Mouse (Mus musculus) hindbrain, embryonic 16.5 days (tissue): Measurements from ENCODE around the gene Dync2h1. TPM values are rescaled to one million over a fixed set of nuclear protein-coding genes. Genes with fewer than 3 reads are reported as not detected.
"Not testable (repeated sequence)": the region's sequence is repeated elsewhere in the genome, so short reads cannot be mapped to it uniquely, and the experiment has no call there.

ENCODE experiments used
- ATAC-seq: fragments of 200-750 bp; cut with Nextera tagmentation; 2 replicates; pipeline ENCODE4 v1.8.0; 2017; ENCODE audit warnings: moderate TSS enrichment, moderate library complexity
- H3K27ac ChIP-seq: fragments of 300-500 bp; sonication (generic); 2 replicates; pipeline ENCODE4 v1.5.1; 2014; ENCODE audit warnings: low read depth, mild to moderate bottlenecking, control low read depth, low read length, moderate library complexity
- H3K27me3 ChIP-seq: fragments of 300-500 bp; sonication (generic); replicated peaks from 2 replicates; pipeline ENCODE4 v1.6.1; 2014; ENCODE audit warnings: low read length; ENCODE audit not compliant: control insufficient read depth, insufficient read depth
- H3K36me3 ChIP-seq: fragments of 300-500 bp; sonication (generic); 2 replicates; pipeline ENCODE4 v1.6.1; 2014; ENCODE audit warnings: mild to moderate bottlenecking, low read length, moderate library complexity, mixed read lengths; ENCODE audit not compliant: control insufficient read depth, insufficient read depth
- H3K4me1 ChIP-seq: fragments of 300-500 bp; sonication (generic); 2 replicates; pipeline ENCODE4 v1.6.1; 2014; ENCODE audit warnings: low read depth, low read length; ENCODE audit not compliant: control insufficient read depth, insufficient read depth
- H3K4me2 ChIP-seq: fragments of 300-500 bp; sonication (generic); 2 replicates; pipeline ENCODE4 v1.6.1; 2014; ENCODE audit warnings: mild to moderate bottlenecking, low read length, control low read depth, moderate library complexity
- H3K4me3 ChIP-seq: fragments of 300-500 bp; sonication (generic); 2 replicates; pipeline ENCODE4 v1.5.1; 2014; ENCODE audit warnings: mild to moderate bottlenecking, low read length, control low read depth, moderate library complexity
- H3K9ac ChIP-seq: fragments of 300-500 bp; sonication (generic); 2 replicates; pipeline ENCODE4 v1.6.1; 2014; ENCODE audit warnings: low read depth, mild to moderate bottlenecking, control low read depth, low read length, moderate library complexity
- H3K9me3 ChIP-seq: fragments of 300-500 bp; sonication (generic); 2 replicates; pipeline ENCODE4 v1.6.1; 2014; ENCODE audit warnings: mild to moderate bottlenecking, low read length, moderate library complexity; ENCODE audit not compliant: control insufficient read depth
- WGBS: fragments of 180-500 bp; shearing (Covaris S2); extraction: QIAGEN DNeasy Blood & Tissue Kit; methylation state at CpG from one replicate; pipeline ENCODE4 v1.1.7; 2014; 5-methylcytosine and 5-hydroxymethylcytosine counted together
- polyA plus RNA-seq: library from polyadenylated mRNA; unstranded; fragments of >200 nt; fragmentation: Nextera tagmentation; extraction: Ambion mirVana; gene quantifications from 2 replicates; pipeline ENCODE4 v1.2.1, GENCODE M21; 2015

Dync2h1 gene
- polyA plus RNA-seq, 1 experiment from 2014 or later, result 18.7 TPM

DNA sequence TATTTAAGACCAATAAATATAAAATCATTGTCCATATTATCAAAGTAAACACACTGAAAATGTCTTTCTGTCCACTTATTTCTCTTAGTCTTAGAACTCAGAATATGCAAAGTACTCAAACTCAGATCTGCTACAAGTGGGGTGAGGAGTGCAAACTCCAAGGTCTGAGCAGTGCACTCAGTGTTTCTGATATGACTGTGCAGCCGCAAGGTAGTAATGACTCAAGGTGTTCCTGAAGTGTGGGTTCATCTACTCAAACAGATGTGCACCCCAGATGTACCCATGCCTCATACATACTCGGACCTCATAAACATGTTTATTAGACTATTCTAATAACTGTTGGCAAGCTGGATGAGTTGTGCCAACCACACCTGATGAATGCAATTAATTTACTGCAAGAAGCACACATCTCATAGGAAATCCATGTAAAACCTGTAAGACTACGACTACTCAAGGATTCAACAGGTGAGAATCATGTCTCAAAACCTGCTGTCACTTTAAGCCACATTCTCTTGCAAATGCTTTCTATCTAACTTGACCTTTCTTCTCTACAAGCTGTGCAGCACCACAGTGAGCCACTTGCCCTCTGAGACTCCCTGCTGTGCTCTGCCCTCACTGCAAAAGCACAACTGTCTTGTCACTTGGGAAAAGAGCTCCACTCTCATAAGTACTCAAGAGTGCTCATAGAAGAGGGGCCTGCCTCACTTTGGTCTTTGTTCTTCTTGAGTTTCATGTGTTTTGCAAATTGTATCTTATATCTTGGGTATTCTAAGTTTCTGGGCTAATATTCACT, 195.2 kb downstream of the Dync2h1 start:
- H3K4me1 ChIP-seq, result no peaks in the 10 kb centered on the region
- WGBS, result 95% methylated on average over 3 of the region's 3 CpGs

DNA sequence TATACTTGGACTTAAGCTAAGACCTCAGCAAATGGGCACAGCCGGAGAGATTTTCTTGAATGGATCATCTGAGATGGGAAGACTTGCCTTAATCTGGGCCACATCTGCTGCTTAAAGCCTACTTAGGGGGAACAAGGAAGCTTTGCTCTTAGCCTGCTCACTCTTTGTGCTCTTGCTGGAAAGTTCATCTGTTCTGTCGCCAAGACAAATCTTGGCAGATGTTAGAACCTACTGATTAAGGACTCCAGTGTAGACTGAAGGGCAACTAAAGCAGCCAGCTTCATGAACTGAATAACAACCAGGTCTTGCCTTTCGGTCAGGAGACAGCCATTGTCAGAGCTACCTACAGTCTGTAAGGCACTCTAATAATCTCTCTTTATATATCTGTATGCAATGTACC, 198.1 kb downstream of the Dync2h1 start:
- WGBS, result 85% methylated on average over 3 of the region's 3 CpGs
- no peaks in the 10 kb centered on the region for H3K27me3 ChIP-seq
- H3K9ac ChIP-seq, result no peak overlapping the region
- no peak overlapping the region for H3K27ac ChIP-seq
- H3K4me1 ChIP-seq, result no peaks in the 10 kb centered on the region
- H3K36me3 ChIP-seq, result peaks cover 2% of the 10 kb centered on the region; the same call in 1 of the 2 replicates
- no peak overlapping the region for H3K4me3 ChIP-seq
- no peaks in the 10 kb centered on the region for H3K9me3 ChIP-seq
- ATAC-seq, result 0 out of 2 replicates have a peak, but pooled peaks have one; percentile 14
- H3K4me2 ChIP-seq, result no peak overlapping the region

More for the DNA sequence above, 195.2 kb downstream of the Dync2h1 start:
- H3K9me3 ChIP-seq, result no peaks in the 10 kb centered on the region
- H3K27me3 ChIP-seq, result no peaks in the 10 kb centered on the region
- no peak overlapping the region for H3K4me3 ChIP-seq
- peaks cover 12% of the 10 kb centered on the region; the same call in 1 of the 2 replicates for H3K36me3 ChIP-seq
- no peak for ATAC-seq
- no peak overlapping the region for H3K9ac ChIP-seq
- H3K4me2 ChIP-seq, result no peak overlapping the region
- no peak overlapping the region for H3K27ac ChIP-seq

DNA sequence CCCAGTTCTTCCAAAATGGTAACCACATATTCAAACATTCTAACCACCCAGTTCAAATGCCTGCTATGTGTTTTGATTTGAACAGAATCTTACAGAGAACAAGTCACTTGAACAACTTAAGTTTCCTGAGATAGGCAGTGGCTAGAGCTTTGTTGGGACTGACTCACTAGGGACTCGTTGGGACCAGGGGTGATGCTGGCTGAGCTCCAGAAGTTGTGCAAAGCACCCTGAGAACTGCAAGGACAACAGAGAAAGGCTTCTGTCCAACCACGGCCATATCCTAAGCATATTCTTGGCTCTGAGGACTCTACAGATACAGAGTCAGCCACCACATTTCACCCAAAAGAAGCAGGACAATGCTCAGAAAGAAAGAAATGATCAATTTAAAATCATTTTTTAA, 215.1 kb downstream of the Dync2h1 start:
- no peak for ATAC-seq
- H3K4me3 ChIP-seq, result no peak overlapping the region
- WGBS, result 82% methylated on average over 2 of the region's 2 CpGs

DNA sequence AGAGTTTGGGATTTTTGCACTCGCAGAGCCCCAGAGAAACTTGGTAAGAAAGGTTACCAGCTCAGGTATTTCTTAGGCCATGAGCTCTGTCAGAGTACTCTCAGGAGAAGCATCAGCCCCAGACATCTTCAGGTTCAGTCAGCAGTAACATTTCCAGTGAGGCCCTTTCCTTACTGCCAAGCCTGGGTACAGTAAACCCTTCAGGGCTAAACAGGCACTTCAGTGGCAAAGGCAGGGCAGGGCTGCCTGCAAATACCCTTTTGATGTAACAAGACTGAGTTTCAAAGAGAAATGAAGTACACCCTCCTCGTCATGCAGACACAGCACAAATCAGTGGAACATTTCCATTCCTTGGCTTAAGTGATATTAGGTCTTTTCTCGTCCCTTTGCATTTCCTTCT, 219.2 kb downstream of the Dync2h1 start:
- Histone ChIP-seq H3K9me3 (no peaks in the 10 kb centered on the region), H3K27ac (no peak overlapping the region), H3K9ac (no peak overlapping the region), H3K36me3 (peaks cover 3% of the 10 kb centered on the region; the same call in 1 of the 2 replicates), H3K4me2 (no peak overlapping the region), H3K4me1 (no peaks in the 10 kb centered on the region), H3K4me3 (no peak overlapping the region), H3K27me3 (no peaks in the 10 kb centered on the region)
- 82% methylated on average over 3 of the region's 3 CpGs for WGBS
- ATAC-seq, result no peak

More for the DNA sequence above, 215.1 kb downstream of the Dync2h1 start:
- no peaks in the 10 kb centered on the region for H3K27me3 ChIP-seq
- H3K4me2 ChIP-seq, result no peak overlapping the region
- H3K4me1 ChIP-seq, result no peaks in the 10 kb centered on the region
- H3K9ac ChIP-seq, result no peak overlapping the region
- H3K9me3 ChIP-seq, result no peaks in the 10 kb centered on the region
- H3K36me3 ChIP-seq, result peaks cover 3% of the 10 kb centered on the region; the same call in 1 of the 2 replicates
- no peak overlapping the region for H3K27ac ChIP-seq

DNA sequence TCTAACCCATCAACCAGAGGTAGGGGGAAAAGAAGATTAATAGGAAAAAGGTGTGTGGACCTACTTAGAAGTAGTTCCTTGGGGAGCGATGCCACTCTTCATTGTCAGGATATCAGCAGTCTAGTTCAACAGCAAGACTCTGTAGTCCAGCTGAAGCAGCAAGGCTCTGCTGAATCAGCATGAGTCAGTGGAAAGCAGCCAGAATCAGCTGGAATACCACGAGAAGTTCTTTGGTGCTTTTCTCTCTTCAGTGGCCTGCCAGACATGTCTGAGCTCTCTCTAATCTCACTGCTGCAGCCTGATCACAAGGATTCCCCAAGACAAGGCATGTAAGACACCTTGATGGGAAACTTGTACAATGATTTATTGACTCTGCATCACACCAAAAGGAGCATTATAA, 225.9 kb downstream of the Dync2h1 start:
- ATAC-seq, result no peak
- no peak overlapping the region for H3K9ac ChIP-seq
- no peaks in the 10 kb centered on the region for H3K27me3 ChIP-seq
- no peak overlapping the region for H3K27ac ChIP-seq
- no peaks in the 10 kb centered on the region for H3K9me3 ChIP-seq
- no peak overlapping the region for H3K4me3 ChIP-seq
- H3K4me1 ChIP-seq, result no peaks in the 10 kb centered on the region
- no peak overlapping the region for H3K4me2 ChIP-seq
- 68% methylated on average over 2 of the region's 2 CpGs for WGBS
- peaks cover 3% of the 10 kb centered on the region; the same call in 1 of the 2 replicates for H3K36me3 ChIP-seq

DNA sequence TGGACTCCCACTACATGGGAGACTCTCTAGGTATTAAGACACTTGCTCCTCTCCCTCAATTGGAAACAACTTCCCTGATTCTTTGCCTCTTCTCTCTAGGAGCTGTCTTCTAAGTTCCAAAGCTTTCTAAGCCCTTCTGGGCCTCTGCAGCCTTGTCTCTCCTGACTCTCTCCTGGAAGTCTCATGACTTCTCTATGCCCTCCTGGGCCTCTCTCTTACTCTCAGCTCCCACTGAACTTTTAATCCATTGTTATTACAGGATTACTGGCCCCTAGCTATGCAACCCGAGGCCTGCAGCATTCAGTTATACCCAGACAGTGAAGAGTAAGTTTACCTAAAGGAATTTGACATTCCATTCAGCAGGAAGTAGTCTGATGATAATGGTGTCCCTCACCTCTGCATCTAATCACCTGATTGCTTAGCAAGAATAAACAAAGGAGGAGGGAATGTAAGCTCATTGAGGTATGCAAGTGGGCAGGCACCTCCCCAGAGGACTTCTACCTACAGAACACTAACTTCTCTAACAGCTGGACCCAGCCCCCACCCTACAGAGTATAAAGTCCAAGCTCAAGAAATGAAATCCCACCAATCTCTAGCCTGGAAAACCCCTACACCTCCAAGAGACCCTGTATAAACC, 256.7 kb downstream of the Dync2h1 start:
- H3K36me3 ChIP-seq, result peaks cover 2% of the 10 kb centered on the region; the same call in 1 of the 2 replicates
- H3K4me2 ChIP-seq, result no peak overlapping the region
- H3K27me3 ChIP-seq, result no peaks in the 10 kb centered on the region
- 26% methylated on average over 1 of the region's 1 CpGs for WGBS
- H3K4me1 ChIP-seq, result no peaks in the 10 kb centered on the region
- H3K4me3 ChIP-seq, result no peak overlapping the region
- H3K27ac ChIP-seq, result no peak overlapping the region
- no peak overlapping the region for H3K9ac ChIP-seq
- ATAC-seq, result no peak
- no peaks in the 10 kb centered on the region for H3K9me3 ChIP-seq

DNA sequence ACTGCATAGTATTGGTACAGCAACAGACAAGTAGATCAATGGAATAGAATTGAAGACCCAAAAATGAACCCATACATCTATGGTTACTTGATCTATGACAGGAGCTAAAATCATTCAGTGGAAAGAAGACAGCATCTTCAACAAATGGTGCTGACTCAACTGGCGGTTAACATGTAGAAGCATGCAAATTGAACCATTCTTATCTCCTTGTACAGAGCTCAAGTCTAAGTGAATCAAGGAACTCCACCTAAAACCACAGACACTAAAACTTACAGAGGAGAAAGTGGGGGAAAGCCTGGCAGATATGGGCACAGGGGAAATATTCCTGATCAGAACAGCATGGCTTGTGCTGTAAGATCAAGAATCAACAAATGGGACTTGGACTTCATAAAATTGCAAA, 270.8 kb downstream of the Dync2h1 start:
- H3K36me3 ChIP-seq, result no peaks in the 10 kb centered on the region
- H3K27me3 ChIP-seq, result no peaks in the 10 kb centered on the region
- 94% methylated on average over 1 of the region's 1 CpGs for WGBS
- H3K9ac ChIP-seq, result no peak overlapping the region
- no peak overlapping the region for H3K27ac ChIP-seq
- no peaks in the 10 kb centered on the region for H3K4me1 ChIP-seq
- no peak overlapping the region for H3K4me2 ChIP-seq
- no peak for ATAC-seq
- no peak overlapping the region for H3K4me3 ChIP-seq
- H3K9me3 ChIP-seq, result no peaks in the 10 kb centered on the region

DNA sequence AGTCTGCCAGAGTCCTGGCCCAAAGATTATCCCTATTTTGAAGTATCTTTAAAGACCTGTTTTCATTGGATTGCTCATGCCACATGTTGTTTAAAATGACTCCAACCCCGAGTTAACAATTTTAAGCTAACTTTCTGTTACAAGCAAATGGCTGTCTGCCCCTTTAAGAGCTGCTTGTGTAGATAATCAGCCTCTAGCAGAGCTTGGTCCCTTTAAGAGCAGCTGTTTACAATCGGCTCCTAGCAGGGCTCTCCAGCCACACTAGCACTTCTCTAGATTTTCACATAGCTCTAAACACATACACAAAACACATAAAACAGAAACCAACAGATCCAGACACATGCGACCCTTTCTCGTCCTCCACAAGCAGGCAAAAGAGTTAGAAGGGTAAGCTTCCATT, 273.7 kb downstream of the Dync2h1 start:
- H3K27me3 ChIP-seq, H3K36me3 ChIP-seq, ATAC-seq, H3K4me3 ChIP-seq, H3K27ac ChIP-seq, H3K9me3 ChIP-seq, H3K4me1 ChIP-seq, H3K9ac ChIP-seq, H3K4me2 ChIP-seq: not testable (repeated sequence)
- WGBS, result 55% methylated on average over 4 of the region's 4 CpGs

DNA sequence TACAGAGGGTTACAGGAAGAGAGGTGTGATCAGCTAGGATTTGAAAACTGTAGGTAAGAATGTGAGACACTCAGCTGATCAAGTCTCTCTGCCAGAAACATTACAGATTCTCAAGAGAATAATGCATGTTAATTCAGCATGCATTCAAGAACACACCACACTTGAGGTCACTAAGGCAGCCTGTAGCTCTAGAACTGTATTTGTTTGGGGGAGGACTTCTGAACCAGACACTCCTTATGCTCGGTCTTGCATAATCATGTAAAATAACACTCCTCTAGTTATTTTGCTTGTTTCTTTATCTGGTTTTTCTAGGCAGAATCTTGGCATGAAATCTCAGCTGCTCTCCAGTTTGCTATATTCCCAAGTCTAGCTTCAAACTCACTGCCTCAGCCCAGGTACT, 282.6 kb downstream of the Dync2h1 start:
- Histone ChIP-seq H3K4me3 (no peak overlapping the region), H3K9me3 (no peaks in the 10 kb centered on the region), H3K27ac (no peak overlapping the region), H3K4me1 (no peaks in the 10 kb centered on the region), H3K9ac (no peak overlapping the region), H3K27me3 (no peaks in the 10 kb centered on the region), H3K4me2 (no peak overlapping the region), H3K36me3 (no peaks in the 10 kb centered on the region)
- ATAC-seq, result no peak
- 69% methylated on average over 1 of the region's 1 CpGs for WGBS
